Mouse (Mus musculus) 3134 (cell line): ENCODE measurements at regions not wholly inside any gene's neighbourhood (a gene's known extent, or its start where the extent isn't known, plus 50 kb on each side); places are given as distances from the start of the nearest gene placed in this dataset.
A peak's percentile ranks its signal among the peaks of the same experiment; 100 is the strongest.

Experiments
- DNase-seq: peaks from one replicate; pipeline ENCODE4 v3.0.0-alpha.2; 2011; ENCODE audit warnings: low spot score; ENCODE audit not compliant: insufficient read length; ENCODE audit errors: extremely low read depth

DNA sequence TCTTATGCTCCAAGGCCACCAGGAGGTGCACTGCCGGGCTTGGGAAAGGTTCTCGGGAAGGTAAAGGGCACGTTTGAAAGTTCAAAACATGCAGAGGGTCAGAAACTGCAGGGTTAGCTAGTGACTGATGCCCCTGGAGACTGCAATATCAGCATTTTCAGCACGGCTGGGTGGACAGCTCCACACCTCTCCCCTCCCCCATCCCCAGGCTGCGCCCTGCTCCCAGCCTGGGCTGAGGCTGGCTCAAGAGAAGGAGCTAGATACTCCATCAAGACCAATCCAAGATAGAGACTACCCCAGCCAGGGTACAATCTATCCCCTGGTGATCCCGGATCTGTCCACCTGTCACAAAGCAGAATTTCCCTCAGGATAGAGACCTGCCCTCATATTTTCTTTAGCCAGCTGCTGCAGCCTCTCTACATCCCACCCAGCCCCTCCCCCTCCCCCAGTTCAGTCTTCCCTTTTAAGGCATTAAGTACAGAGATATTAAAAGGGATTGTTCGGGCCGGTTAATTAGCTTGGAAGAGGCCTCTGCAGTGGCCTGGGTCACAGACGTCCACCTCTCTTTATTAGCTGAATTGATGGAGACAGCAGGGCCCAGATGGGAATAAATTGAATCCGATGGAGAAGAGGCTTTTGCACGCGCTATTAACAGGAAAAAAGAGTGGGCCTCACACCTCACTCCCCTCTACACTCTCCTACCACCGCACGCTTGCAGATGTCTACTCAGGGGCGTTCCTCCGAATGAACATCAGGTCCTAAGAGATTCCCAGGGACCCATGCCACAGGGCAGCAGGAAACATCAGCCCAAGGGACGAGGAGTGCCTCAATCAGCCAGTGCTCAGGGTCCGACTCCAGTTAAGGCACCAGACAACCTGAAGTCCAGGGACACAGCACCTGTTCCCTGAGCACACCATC, 119.8 kb downstream of the Plxna1 start:
- no peak for DNase-seq

DNA sequence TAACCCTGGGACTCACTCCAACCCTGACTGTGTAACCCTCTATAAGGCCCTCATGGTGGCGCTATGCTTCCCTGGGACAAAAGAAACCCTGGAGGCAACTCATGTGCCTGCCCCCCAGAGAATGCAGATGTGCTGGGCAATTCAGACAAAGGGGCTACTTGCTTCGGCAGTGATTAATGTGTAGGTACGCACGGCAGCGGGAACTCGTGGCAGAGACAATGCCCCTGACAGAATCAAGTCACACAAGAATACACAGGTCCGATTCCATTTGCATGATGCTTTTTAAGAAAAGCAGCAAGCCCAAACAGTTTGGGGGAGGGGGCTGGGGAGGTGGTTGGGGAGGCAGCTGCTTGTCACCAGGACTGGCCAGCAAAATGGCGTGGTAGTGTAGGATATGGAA, 116.9 kb downstream of the Plxna1 start:
- no peak for DNase-seq

DNA sequence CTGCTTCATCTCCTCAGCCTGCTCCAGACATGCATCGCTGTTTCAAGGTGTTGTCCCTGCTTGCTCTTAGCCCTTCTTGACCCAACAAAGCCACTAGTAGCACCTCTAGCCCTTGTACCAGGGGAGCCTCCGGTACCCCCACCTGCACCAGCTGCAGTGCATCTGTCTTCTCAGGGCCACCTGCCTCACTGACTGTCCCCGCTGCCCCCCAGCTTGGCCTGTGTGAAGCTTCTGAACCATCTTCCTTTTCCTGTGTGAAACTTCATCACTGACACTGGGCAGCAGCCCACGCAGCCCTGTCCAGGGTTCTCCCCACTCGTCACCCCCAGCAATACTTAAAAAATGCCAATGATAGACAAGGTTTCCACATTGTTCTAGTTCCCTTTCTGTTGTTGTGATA, 116.2 kb downstream of the Plxna1 start:
- no peak for DNase-seq

DNA sequence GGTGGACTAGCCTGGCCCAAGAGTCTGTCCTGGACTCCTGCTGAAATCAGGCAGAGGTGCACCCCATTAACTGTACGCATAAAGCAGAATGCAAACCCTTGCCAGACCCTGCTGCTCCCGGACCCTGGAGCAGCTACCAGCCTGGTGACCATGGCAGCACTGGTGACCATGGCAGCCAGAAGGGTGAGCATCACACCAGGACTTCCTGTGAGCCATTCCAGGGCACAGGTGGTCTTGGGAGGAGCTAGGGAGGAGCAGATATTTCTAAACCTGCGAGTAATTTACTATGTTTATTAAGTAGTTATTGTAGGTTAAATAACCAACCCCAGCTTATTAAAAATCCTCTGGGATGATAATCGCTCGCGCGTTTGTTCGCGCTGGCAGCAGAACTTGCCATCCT, 113.8 kb downstream of the Plxna1 start:
- no peak for DNase-seq

DNA sequence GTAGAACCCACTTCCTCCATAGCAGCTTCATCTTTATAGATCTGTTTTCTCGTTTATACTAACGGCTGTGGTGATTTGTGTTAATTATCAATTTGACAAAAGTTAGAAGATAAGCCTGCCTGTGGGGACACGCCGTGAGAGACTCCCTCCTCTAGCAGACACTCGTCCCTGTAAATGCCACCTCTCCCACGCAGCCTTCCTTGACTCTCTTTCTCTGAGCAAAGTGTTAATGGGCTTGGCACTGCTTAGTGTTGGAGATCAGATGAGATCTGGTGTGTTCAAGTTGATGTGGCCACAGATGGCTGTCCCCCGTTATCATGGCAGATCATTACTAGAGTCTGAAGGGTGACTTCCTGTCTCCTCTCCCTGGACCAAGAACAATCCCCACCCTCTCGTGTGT, 113.1 kb downstream of the Plxna1 start:
- no peak for DNase-seq

DNA sequence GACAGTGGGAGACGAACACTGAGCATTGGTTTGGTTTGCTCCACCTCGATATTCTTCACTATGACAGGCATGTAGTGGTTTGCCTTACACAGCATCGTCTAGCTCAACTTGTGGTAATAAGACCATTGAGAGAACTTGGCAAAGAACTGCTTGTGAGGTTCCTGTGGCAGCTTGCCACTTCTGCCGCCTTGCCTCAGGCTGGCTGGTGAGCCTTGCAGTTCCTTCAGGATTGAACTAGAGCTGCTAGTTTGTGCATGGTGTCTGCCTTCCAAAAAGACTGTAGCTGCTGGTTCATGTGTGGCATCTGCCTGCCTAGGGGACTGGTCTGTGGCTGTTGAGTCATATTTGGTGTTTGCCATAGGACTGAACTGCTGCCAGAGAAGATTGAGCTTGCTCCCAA, 110.8 kb downstream of the Plxna1 start:
- peak; percentile 60 for DNase-seq

DNA sequence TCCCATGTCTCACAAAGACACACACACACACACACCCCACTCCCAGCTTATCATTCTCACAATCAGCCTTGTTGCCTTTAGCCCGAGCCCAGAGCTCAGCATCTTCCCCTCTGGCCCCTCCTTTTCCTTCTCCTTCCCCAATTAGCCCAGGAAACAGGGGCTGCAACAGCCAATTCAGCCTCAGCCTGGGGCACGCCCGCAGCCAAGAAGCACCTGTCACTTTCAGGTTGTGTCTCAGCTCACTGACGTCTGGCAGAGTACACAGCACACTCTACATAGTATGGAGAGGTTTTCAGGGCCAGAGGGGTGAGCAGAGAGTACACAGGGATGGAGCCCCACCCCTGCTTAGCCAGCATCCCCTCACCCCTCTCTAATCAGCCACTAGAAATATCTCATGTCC, 106.4 kb downstream of the Plxna1 start:
- DNase-seq = no peak

DNA sequence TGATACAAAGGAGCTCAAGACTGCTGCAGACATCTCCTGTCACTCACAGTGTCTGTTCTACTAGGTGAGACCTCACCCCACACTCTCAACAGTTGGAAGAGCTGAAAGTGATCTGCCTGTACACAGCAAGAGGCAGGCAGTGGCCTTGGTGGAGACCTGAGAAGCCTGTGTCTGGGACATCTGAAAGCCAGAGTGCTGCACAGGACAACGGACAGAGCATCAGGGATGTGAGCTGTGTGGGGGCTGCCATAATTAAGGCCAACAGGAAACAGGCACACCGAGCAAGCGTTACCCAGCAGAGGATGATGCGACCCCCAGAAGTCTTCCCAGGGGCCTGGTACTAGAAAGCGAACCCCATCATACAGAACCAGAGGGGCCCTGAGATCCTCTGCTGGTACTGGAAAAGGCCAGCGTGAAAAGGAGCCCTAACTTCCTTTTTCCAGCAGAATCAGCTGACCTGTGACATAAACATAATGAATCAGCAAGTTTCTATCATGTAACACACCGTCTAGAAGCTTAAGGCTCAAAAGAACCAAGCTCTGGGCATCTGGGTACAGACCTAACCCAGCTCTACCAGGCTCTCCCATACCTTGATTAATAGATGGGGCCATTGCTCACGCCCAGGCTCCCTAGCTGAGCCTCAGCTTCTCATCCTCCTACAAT, 105.7 kb downstream of the Plxna1 start:
- DNase-seq = no peak

DNA sequence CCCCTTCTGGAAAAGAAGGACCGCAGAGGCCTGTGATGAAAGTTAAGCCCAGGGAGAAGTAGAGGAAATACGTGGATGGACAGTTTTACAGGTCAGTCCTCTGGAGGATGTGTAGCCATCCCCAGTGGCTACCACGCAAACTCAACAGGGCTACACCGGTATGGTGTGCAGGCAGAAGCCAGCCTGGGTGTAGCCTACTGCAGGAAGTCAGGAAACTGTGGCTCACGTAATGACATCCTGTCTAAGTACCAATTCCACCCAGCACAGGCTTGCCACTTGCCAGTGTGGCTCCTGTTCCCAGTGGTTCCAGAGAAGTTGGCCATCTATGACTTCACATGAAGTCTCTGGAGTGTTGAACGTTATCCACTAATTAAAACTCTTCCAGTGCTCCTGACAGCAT, 105.0 kb downstream of the Plxna1 start:
- DNase-seq = no peak

DNA sequence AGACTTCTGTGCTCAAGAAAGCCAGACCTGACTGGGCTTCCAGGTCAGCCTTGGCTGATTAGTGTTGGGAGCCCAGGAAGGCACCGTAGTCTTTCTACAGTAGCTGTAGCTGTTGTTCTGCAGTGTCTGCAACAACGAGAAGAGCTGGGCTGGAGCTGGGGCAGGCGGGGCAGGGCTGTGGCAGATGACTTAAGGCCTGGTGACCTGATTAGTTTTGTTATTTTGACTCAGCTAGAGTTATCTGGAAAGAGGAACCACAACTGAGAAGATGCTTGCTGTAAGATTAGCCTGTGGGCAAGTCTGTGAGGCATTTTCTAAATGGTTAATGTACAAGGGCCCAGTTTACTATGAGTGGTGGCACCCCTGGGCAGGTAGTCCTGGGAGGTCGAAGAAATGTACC, 104.3 kb downstream of the Plxna1 start:
- no peak for DNase-seq

DNA sequence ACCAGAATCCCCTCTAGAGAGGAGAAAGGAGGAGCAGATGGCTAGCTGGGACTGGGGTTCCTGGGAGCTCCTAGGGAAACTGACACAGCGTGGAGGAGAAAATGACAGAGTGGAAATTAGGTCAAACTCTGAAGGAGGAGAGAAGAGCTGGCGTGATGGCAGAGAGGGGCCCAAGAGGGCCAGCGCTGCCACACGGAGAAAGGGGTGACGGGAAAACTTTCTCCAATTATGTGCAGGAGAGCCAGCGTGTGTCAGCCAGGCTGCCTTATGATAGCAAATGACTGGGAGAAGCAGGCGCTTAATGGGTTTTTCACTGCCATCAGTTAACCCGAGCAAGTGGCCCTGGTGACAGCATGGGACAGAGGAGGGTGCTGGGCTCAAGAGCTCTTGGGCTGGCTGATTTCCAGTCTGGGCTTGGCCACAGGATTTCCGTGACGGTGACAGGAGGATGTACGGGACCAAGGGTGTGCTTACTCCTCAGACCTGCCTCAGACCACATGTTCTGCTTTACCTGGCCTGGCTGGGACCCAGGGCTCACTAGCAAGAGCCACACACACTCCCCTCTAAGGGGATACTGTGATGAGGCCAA, 102.9 kb downstream of the Plxna1 start:
- DNase-seq = no peak

DNA sequence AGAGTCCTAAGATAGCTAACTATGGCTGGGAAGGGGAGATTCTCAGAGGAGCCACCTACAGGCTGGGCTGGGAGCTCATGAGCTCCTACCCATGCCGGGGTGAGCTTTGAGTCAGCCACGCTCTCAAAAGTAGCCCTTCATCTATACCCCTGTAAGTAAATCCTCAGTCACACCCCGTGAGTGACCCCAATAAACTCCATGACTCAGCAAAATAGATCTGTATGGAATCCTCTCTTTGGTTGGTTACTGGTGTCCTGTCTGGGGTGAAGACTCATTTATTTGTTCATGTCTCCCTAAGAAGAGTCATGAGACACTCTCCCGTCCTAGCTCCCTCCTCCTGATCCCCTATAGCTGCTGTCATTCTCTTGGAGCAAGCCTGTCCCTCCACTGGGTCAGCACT, 99.5 kb downstream of the Plxna1 start:
- DNase-seq = no peak

DNA sequence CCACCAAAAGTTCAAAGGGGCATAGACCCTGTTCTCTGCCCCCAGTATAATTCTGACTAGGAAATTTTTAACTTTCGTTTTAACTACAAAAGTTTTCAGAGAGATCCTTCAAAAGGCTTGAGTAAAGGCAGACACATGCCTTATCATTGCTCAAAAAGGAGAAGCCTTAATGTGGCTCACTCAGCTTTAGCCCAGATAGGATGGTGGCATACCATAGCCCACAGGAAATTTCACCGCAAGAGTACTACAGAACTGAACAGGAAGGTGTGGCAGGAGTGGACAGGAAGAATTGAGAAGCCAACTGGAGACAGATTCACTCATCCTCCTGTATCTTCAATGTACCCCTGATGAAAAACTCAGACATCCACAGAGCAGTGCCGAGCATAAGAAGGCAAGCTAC, 97.1 kb downstream of the Plxna1 start:
- DNase-seq = no peak
